Mouse (Mus musculus) heart, postnatal 0 days (tissue): ENCODE measurements around the gene Gm10277.

ENCODE experiments used
- CTCF ChIP-seq: IDR thresholded peaks from 2 replicates; pipeline ENCODE4 v1.5.1; 2016; ENCODE audit warnings: antibody characterized with exemption, control low read depth, low read depth
- EP300 ChIP-seq: IDR thresholded peaks from 2 replicates; pipeline ENCODE4 v1.6.1; 2016; ENCODE audit warnings: antibody characterized with exemption, low read depth

- no peak for TF ChIP-seq EP300
- no peak for TF ChIP-seq CTCF
Measured at GRCm38 (mm10) chr11:77770346-77770745, 17.2 kb downstream of the Gm10277 start.
